Mouse (Mus musculus): ENCODE measurements around the gene Olfr1148.

Olfr1148 gene

DNA sequence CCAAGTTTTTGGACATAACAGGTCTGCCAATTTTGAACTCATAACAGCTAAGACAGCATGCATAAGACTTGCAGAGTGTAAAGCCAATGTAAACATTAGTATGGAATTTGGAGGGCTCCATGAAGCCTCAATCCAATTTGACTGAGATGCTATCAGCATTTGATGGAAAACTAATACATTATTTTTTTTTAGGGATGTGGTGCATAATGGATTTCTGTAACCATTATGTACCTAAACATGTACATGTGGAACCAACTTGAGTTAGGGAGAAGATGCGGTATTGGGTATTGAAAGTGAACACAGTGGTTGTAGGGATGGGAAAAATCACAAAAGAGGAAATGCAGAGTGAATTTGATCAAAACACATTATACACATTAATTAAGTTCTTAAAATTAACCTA, at the start of gene Olfr1148:
Gene Olfr1148 (plus strand): TSS at position 301 of the 400 bp plus-strand sequence.
- no peak for DNase-seq (ENCODE audit: low spot score in 2 of 2)

DNA sequence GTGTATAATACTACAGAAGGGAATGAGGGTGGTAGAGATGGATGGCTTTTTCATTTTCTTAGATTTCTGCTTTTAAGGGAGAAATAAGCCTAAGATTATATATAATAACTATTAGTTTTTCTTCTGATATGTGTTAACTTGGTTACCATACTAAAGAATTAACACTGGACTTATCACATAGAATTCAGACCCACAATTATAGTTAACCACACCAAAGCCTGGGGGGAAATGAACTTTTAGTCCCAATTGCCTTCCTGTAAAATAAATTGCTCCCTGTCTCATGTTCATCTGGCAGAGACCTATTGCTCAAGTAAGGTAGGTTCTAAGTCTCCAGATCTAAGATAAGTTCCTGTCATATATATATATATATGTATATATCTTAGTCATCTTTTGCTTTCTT, 30.0 kb upstream of the Olfr1148 start, which contains the start of gene Olfr1143:
Gene Olfr1143 (plus strand): TSS at position 301 of the 400 bp plus-strand sequence.
- DNase-seq (ENCODE audit: low spot score in 2 of 2): no peak

DNA sequence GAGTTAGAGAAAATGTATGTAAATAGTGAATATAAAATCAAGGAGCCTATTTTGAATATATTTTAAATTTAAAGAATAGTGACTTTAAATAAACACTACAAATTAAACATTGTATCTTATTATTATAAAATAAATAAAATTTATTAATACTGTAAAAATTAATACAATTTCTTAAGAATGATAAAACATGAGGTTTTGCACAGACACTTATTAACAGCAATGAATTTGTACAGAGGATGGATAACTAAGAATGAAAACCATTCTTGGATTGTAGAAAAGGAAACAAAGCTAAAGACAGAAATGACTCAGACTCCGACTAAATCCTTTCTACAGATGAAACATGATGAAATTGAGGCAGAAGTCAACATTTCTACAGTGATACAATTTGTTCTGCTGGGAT, 20.8 kb upstream of the Olfr1148 start, which contains the start of gene Olfr1145:
Gene Olfr1145 (plus strand): TSS at position 301 of the 400 bp plus-strand sequence.
- DNase-seq (ENCODE audit: low spot score in 2 of 2): no peak

DNA sequence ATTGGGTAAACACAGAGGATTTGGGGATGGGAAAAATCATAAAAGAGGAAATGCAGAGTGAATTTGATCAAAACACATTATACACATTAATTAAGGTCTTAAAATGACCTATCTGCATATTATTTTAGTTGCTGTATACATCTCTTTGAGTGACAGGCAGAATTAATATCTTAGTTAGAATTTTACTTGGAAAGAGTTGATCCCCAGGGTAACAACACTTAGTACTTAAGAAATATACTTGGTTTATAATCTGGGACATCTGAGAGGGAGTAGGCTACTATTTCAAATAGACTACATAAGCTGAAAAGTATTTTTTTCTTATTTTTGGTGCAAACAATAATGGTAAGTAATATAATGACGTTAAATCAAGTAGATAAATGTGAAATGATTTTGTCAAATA, 13.4 kb downstream of the Olfr1148 start, which contains the start of gene Olfr1150-ps1:
Gene Olfr1150-ps1 (plus strand): TSS at position 301 of the 400 bp plus-strand sequence.
- DNase-seq (ENCODE audit: low spot score in 2 of 2): no peak

DNA sequence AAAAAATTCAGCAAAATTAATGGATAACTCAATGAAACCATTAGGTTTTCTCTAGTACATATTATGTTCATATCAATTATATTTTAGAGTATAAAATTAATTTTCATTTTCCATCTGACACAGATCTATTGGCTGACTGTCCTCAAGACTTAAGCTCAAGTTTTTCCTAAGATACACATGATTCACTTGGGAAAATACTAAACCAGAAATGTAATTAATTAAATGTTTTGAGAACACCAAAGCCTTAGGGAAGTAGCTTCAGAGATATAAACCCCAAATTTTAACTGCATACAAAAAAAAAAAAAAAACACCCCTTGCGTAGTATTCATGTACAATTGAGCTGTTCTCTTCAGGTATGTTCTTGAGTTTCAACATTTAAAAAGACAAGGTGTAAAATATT, 25.2 kb downstream of the Olfr1148 start, which contains the start of gene Olfr1151:
Gene Olfr1151 (plus strand): TSS at position 301 of the 400 bp plus-strand sequence.
- DNase-seq (ENCODE audit: low spot score in 2 of 2): no peak

DNA sequence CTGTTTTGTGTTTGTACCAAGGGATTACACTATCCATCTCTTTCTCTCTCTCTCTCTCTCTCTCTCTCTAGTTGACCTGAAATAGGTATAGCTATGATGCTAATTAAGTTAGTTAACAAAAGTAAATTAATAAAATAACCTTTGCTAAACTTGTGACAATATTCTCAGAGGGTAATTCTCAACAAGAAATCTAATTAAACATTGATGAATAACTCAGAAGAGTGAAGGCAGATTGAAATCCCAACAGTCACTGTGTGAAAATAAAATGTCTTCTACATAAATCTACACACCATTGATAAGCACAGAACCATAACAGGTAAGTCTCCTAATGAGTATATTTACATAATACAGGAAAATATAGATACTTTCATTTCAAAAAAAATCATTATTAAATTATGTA, 35.9 kb downstream of the Olfr1148 start, which contains the start of gene Olfr1152:
Gene Olfr1152 (plus strand): TSS at position 301 of the 400 bp plus-strand sequence.
- no peak for DNase-seq (ENCODE audit: low spot score in 2 of 2)

Data from spleen, postnatal 36 days (tissue).